22 mouse cellular contexts compared by ENCODE assay signal in the genomic region with DNA sequence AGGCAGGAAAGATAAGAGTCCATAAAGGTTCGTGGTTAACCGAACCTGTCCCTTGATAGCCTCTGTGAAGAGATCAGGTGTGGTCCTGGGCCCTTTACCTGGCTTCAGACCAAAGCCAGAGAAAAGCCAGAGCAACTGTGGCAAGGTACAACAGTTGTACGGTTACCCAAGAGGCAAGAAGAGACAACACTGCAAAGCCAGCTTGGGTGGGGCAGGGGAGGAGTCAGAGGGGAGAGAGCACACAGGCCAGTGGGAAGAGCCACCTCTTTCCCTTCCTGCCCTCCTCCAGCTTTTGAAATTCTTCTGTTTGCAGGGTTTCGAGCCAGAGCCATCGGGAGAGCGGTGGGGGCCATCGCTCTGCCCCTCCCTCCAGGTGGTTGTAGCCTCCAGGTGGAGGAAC.
DNase-seq lines count a peak whose midpoint lies in the region; ATAC-seq and TF ChIP-seq lines count a peak whose summit lies in the region.
"Had no signal": no experiment of that assay in that cellular context is flagged by ENCODE, and none has a peak within 500 bp of the region (broad histone marks: within the 10 kb centered on the region; RNA-seq: fewer than 3 reads in every experiment).

No protein-coding gene starts in this region.

- H3K9ac ChIP-seq in hindbrain, postnatal 0 days (replicated peaks; ENCODE audit: low read length) = 0 out of 2 replicates have a peak overlapping the region, but pooled peaks have one; percentile 21
- H3K9ac ChIP-seq in hindbrain, embryonic 11.5 days (ENCODE audit: low read depth, low read length) = no peak overlapping the region
- no peak overlapping the region for H3K9ac ChIP-seq in midbrain, embryonic 11.5 days (ENCODE audit: low read length)
- H3K9ac ChIP-seq: forebrain, embryonic 13.5 days; heart, embryonic 12.5 days; hindbrain, embryonic 15.5 days; lung, embryonic 15.5 days had no signal

- no peaks in the 10 kb centered on the region for H3K36me3 ChIP-seq in hindbrain, postnatal 0 days (ENCODE audit: insufficient read depth, low read length)
- H3K36me3 ChIP-seq in hindbrain, embryonic 11.5 days (ENCODE audit: control insufficient read depth, insufficient read depth, low read length) = no peaks in the 10 kb centered on the region
- H3K36me3 ChIP-seq in midbrain, embryonic 10.5 days = no peaks in the 10 kb centered on the region
- no peaks in the 10 kb centered on the region for H3K36me3 ChIP-seq in midbrain, embryonic 11.5 days (ENCODE audit: control insufficient read depth, insufficient read depth, low read length)
- no peaks in the 10 kb centered on the region for H3K36me3 ChIP-seq in limb, embryonic 10.5 days
- H3K36me3 ChIP-seq: heart, embryonic 12.5 days; hindbrain, embryonic 15.5 days; lung, embryonic 15.5 days had no signal

- WGBS in hindbrain, postnatal 0 days = 58% methylated on average over 7 of the region's 7 CpGs
- 73% methylated on average over 7 of the region's 7 CpGs for WGBS in hindbrain, embryonic 11.5 days
- WGBS in midbrain, embryonic 10.5 days = 65% methylated on average over 7 of the region's 7 CpGs
- 59% methylated on average over 7 of the region's 7 CpGs for WGBS in midbrain, embryonic 11.5 days
- 51% methylated on average over 7 of the region's 7 CpGs for WGBS in limb, embryonic 10.5 days

- no peak overlapping the region for H3K4me3 ChIP-seq in hindbrain, postnatal 0 days (ENCODE audit: low read length)
- H3K4me3 ChIP-seq in hindbrain, embryonic 11.5 days (ENCODE audit: low read depth, low read length) = no peak overlapping the region
- H3K4me3 ChIP-seq in midbrain, embryonic 10.5 days = no peak overlapping the region
- H3K4me3 ChIP-seq in midbrain, embryonic 11.5 days (ENCODE audit: low read depth, low read length) = no peak overlapping the region
- H3K4me3 ChIP-seq in limb, embryonic 10.5 days = 0 out of 2 replicates have a peak overlapping the region, but pooled peaks have one; percentile 13
- H3K4me3 ChIP-seq: forebrain, embryonic 13.5 days; heart, embryonic 12.5 days; hindbrain, embryonic 15.5 days; lung, embryonic 15.5 days had no signal

- no peak overlapping the region for H3K4me2 ChIP-seq in hindbrain, postnatal 0 days (ENCODE audit: low read depth, low read length)
- no peak overlapping the region for H3K4me2 ChIP-seq in hindbrain, embryonic 11.5 days (replicated peaks; ENCODE audit: low read depth, low read length)
- no peak overlapping the region for H3K4me2 ChIP-seq in midbrain, embryonic 11.5 days
- H3K4me2 ChIP-seq: forebrain, embryonic 13.5 days; heart, embryonic 12.5 days; hindbrain, embryonic 15.5 days; lung, embryonic 15.5 days had no signal

- no peak for ATAC-seq in hindbrain, postnatal 0 days
- ATAC-seq in hindbrain, embryonic 11.5 days (ENCODE audit: low FRiP score) = no peak
- no peak for ATAC-seq in midbrain, embryonic 11.5 days (ENCODE audit: low FRiP score)
- ATAC-seq: forebrain, embryonic 13.5 days had no signal

- H3K9me3 ChIP-seq in hindbrain, postnatal 0 days (ENCODE audit: low read length) = no peaks in the 10 kb centered on the region
- H3K9me3 ChIP-seq in hindbrain, embryonic 11.5 days (ENCODE audit: control insufficient read depth, low read length) = no peaks in the 10 kb centered on the region
- no peaks in the 10 kb centered on the region for H3K9me3 ChIP-seq in midbrain, embryonic 10.5 days (replicated peaks)
- H3K9me3 ChIP-seq in midbrain, embryonic 11.5 days (ENCODE audit: control insufficient read depth, low read length) = no peaks in the 10 kb centered on the region
- H3K9me3 ChIP-seq in limb, embryonic 10.5 days (replicated peaks) = no peaks in the 10 kb centered on the region
- H3K9me3 ChIP-seq: forebrain, embryonic 13.5 days; heart, embryonic 12.5 days; hindbrain, embryonic 15.5 days; lung, embryonic 15.5 days had no signal

- H3K27me3 ChIP-seq in hindbrain, postnatal 0 days (ENCODE audit: insufficient read depth, low read length) = no peaks in the 10 kb centered on the region
- H3K27me3 ChIP-seq in hindbrain, embryonic 11.5 days (ENCODE audit: control insufficient read depth, insufficient read depth, low read length) = no peaks in the 10 kb centered on the region
- H3K27me3 ChIP-seq in midbrain, embryonic 10.5 days (ENCODE audit: low read depth, poor library complexity, severe bottlenecking) = peaks cover 13% of the 10 kb centered on the region
- no peaks in the 10 kb centered on the region for H3K27me3 ChIP-seq in midbrain, embryonic 11.5 days (ENCODE audit: control insufficient read depth, insufficient read depth, low read length)
- H3K27me3 ChIP-seq in limb, embryonic 10.5 days (ENCODE audit: low read depth, poor library complexity, severe bottlenecking) = peaks cover 30% of the 10 kb centered on the region
- H3K27me3 ChIP-seq: forebrain, embryonic 13.5 days; hindbrain, embryonic 15.5 days; lung, embryonic 15.5 days had no signal

- TF ChIP-seq CTCF in hindbrain, postnatal 0 days (IDR thresholded peaks at IDR 0.05; ENCODE audit: low read depth) = no peak

- no peaks in the 10 kb centered on the region for H3K4me1 ChIP-seq in hindbrain, postnatal 0 days (ENCODE audit: insufficient read depth, low read length)
- H3K4me1 ChIP-seq in hindbrain, embryonic 11.5 days (replicated peaks; ENCODE audit: control insufficient read depth, insufficient read depth, low read length) = no peaks in the 10 kb centered on the region
- H3K4me1 ChIP-seq in midbrain, embryonic 10.5 days = peaks cover 38% of the 10 kb centered on the region
- H3K4me1 ChIP-seq in midbrain, embryonic 11.5 days (ENCODE audit: control insufficient read depth, insufficient read depth, low read length) = no peaks in the 10 kb centered on the region
- H3K4me1 ChIP-seq in limb, embryonic 10.5 days = peaks cover 50% of the 10 kb centered on the region

- no peak for DNase-seq in hindbrain, postnatal 0 days (ENCODE audit: low spot score)
- DNase-seq in hindbrain, embryonic 11.5 days (ENCODE audit: low spot score) = no peak
- DNase-seq in midbrain, embryonic 10.5 days (ENCODE audit: low spot score) = no peak
- no peak for DNase-seq in midbrain, embryonic 11.5 days (ENCODE audit: low spot score, missing footprints)
- DNase-seq in R1 (ENCODE audit: low read depth, low spot score) = peak; percentile 29
- DNase-seq in limb, embryonic 10.5 days (ENCODE audit: low spot score) = no peak
- no peak for DNase-seq in frontal cortex, postnatal 36 days (ENCODE audit: low spot score in 2 of 2)
- DNase-seq: adrenal gland, postnatal 36 days; cerebellum, adult 11 months; cerebellum, adult 9-11 months; gastrocnemius, postnatal 14 days; heart, adult 11 months; heart, postnatal 14 days; kidney, adult 18-20 months; kidney, postnatal 4 days; layer of hippocampus, adult 9-11 months; lung, postnatal 4 days; thymus, adult 2 months had no signal

- no peak overlapping the region for H3K27ac ChIP-seq in hindbrain, postnatal 0 days
- H3K27ac ChIP-seq in hindbrain, embryonic 11.5 days (ENCODE audit: low read depth, low read length) = no peak overlapping the region
- H3K27ac ChIP-seq in midbrain, embryonic 10.5 days (replicated peaks) = peak overlapping the region; percentile 68; the same call in 1 of the 2 replicates
- H3K27ac ChIP-seq in midbrain, embryonic 11.5 days (ENCODE audit: low read depth, low read length) = no peak overlapping the region
- no peak overlapping the region for H3K27ac ChIP-seq in limb, embryonic 10.5 days
- H3K27ac ChIP-seq: forebrain, embryonic 13.5 days; hindbrain, embryonic 15.5 days; lung, embryonic 15.5 days had no signal
